ENCODE assay signal across 24 mouse cellular contexts in genomic region chr17:29016705-29017104, GRCm38 (mm10). TPM values are rescaled to one million over a fixed set of nuclear protein-coding genes. Genes with fewer than 3 reads are reported as not detected.
DNase-seq lines count a peak whose midpoint lies in the region; ATAC-seq and TF ChIP-seq lines count a peak whose summit lies in the region.
"Had no signal": no experiment of that assay in that cellular context is flagged by ENCODE, and none has a peak within 500 bp of the region (broad histone marks: within the 10 kb centered on the region; RNA-seq: fewer than 3 reads in every experiment).

No protein-coding gene starts in this region.

- WGBS in intestine, postnatal 0 days, result 54% methylated on average over 4 of the region's 4 CpGs
- 68% methylated on average over 4 of the region's 4 CpGs for WGBS in intestine, embryonic 15.5 days
- 50% methylated on average over 4 of the region's 4 CpGs for WGBS in stomach, postnatal 0 days

- peak; percentile 84 for TF ChIP-seq EP300 in stomach, postnatal 0 days (optimal IDR thresholded peaks at IDR 0.05)

- H3K4me2 ChIP-seq in intestine, postnatal 0 days (replicated peaks; ENCODE audit: low read depth), result no peak overlapping the region
- H3K4me2 ChIP-seq in intestine, embryonic 15.5 days (replicated peaks), result no peak overlapping the region
- H3K4me2 ChIP-seq in stomach, postnatal 0 days (replicated peaks; ENCODE audit: low read depth), result no peak overlapping the region
- H3K4me2 ChIP-seq: heart, embryonic 15.5 days; liver, embryonic 15.5 days; midbrain, embryonic 12.5 days; neural tube, embryonic 13.5 days had no signal

- peak; percentile 68 for DNase-seq in lung, postnatal 36 days
- DNase-seq in lung, postnatal 14 days, result no peak
- DNase-seq in stomach, postnatal 0 days (ENCODE audit: low spot score), result peak; percentile 68
- no peak for DNase-seq in cerebellum, adult 9-11 months
- DNase-seq in thymus, postnatal 4 days, result no peak
- DNase-seq: adrenal gland, postnatal 25 days; cerebellum, adult 2 months; cerebellum, postnatal 25 days; kidney, postnatal 14 days; layer of hippocampus, adult 9-11 months; right cerebral cortex, postnatal 4 days; thymus, adult 2 months had no signal

- TF ChIP-seq CTCF in intestine, postnatal 0 days (IDR thresholded peaks at IDR 0.05; ENCODE audit: low read depth), result no peak
- TF ChIP-seq CTCF in stomach, postnatal 0 days (IDR thresholded peaks at IDR 0.05; ENCODE audit: low read depth), result no peak

- no peak overlapping the region for H3K4me3 ChIP-seq in intestine, postnatal 0 days (ENCODE audit: low read depth, low read length)
- H3K4me3 ChIP-seq in intestine, embryonic 15.5 days (replicated peaks), result no peak overlapping the region
- no peak overlapping the region for H3K4me3 ChIP-seq in stomach, postnatal 0 days (ENCODE audit: low read depth, low read length)
- H3K4me3 ChIP-seq: erythroblast, embryonic 14.5 days; heart, embryonic 15.5 days; liver, embryonic 15.5 days; megakaryocyte, embryonic 14.5 days; midbrain, embryonic 12.5 days; neural tube, embryonic 13.5 days had no signal

- no peaks in the 10 kb centered on the region for H3K9me3 ChIP-seq in intestine, postnatal 0 days (ENCODE audit: control insufficient read depth)
- no peaks in the 10 kb centered on the region for H3K9me3 ChIP-seq in intestine, embryonic 15.5 days
- no peaks in the 10 kb centered on the region for H3K9me3 ChIP-seq in stomach, postnatal 0 days (ENCODE audit: control insufficient read depth, low read length)
- H3K9me3 ChIP-seq: heart, embryonic 15.5 days; liver, embryonic 15.5 days; megakaryocyte, embryonic 14.5 days; midbrain, embryonic 12.5 days; neural tube, embryonic 13.5 days had no signal

- H3K9ac ChIP-seq in intestine, postnatal 0 days (ENCODE audit: low read depth, low read length), result no peak overlapping the region
- H3K9ac ChIP-seq in intestine, embryonic 15.5 days, result no peak overlapping the region
- H3K9ac ChIP-seq in stomach, postnatal 0 days (ENCODE audit: low read length), result no peak overlapping the region
- H3K9ac ChIP-seq: heart, embryonic 15.5 days; liver, embryonic 15.5 days; midbrain, embryonic 12.5 days; neural tube, embryonic 13.5 days had no signal

- H3K27me3 ChIP-seq in intestine, postnatal 0 days (replicated peaks; ENCODE audit: control insufficient read depth, insufficient read depth, low read length), result no peaks in the 10 kb centered on the region
- H3K27me3 ChIP-seq in intestine, embryonic 15.5 days (replicated peaks), result no peaks in the 10 kb centered on the region
- H3K27me3 ChIP-seq in stomach, postnatal 0 days (ENCODE audit: control insufficient read depth, insufficient read depth, low read length), result no peaks in the 10 kb centered on the region
- H3K27me3 ChIP-seq: heart, embryonic 15.5 days; liver, embryonic 15.5 days; megakaryocyte, embryonic 14.5 days; midbrain, embryonic 12.5 days; neural tube, embryonic 13.5 days had no signal

- no peaks in the 10 kb centered on the region for H3K4me1 ChIP-seq in intestine, postnatal 0 days (replicated peaks; ENCODE audit: control insufficient read depth, insufficient read depth, low read length)
- H3K4me1 ChIP-seq in intestine, embryonic 15.5 days (replicated peaks), result 0 out of 2 replicates have a peak, but pooled peaks cover 2% of the 10 kb centered on the region
- H3K4me1 ChIP-seq in stomach, postnatal 0 days (replicated peaks; ENCODE audit: control insufficient read depth, insufficient read depth), result no peaks in the 10 kb centered on the region
- H3K4me1 ChIP-seq: midbrain, embryonic 12.5 days had no signal

- no peaks in the 10 kb centered on the region for H3K36me3 ChIP-seq in intestine, postnatal 0 days (ENCODE audit: control insufficient read depth, insufficient read depth)
- no peaks in the 10 kb centered on the region for H3K36me3 ChIP-seq in intestine, embryonic 15.5 days
- H3K36me3 ChIP-seq in stomach, postnatal 0 days (ENCODE audit: control insufficient read depth, insufficient read depth, low read length), result no peaks in the 10 kb centered on the region
- H3K36me3 ChIP-seq: heart, embryonic 15.5 days; liver, embryonic 15.5 days; midbrain, embryonic 12.5 days; neural tube, embryonic 13.5 days had no signal

- H3K27ac ChIP-seq in intestine, postnatal 0 days (ENCODE audit: low read depth, low read length), result no peak overlapping the region
- H3K27ac ChIP-seq in intestine, embryonic 15.5 days, result no peak overlapping the region
- peak overlapping the region; percentile 86 for H3K27ac ChIP-seq in stomach, postnatal 0 days (replicated peaks)
- H3K27ac ChIP-seq: heart, embryonic 15.5 days; liver, embryonic 15.5 days; midbrain, embryonic 12.5 days; neural tube, embryonic 13.5 days had no signal

- ATAC-seq in intestine, postnatal 0 days, result peak; percentile 32; the same call in 1 of the 2 replicates
- no peak for ATAC-seq in intestine, embryonic 15.5 days
- peak; percentile 59; the same call in 1 of the 2 replicates for ATAC-seq in monocyte, adult 5-6 weeks (replicated peaks; ENCODE audit: insufficient number of reproducible peaks, low FRiP score, low TSS enrichment, poor library complexity, severe bottlenecking)
- peak; percentile 64 for ATAC-seq in stomach, postnatal 0 days (ENCODE audit: low FRiP score, low TSS enrichment)
- ATAC-seq: forebrain, embryonic 16.5 days; hindbrain, embryonic 16.5 days; intestine, embryonic 16.5 days had no signal

RNA-seq across cellular contexts. Expression of gene Stk38, which starts 8.9 kb away (rescaled TPM):
- polyA plus RNA-seq in intestine, postnatal 0 days (2015; fragmentation: Nextera tagmentation; extraction: Ambion mirVana), result 51.5 and 59.5 TPM in 2 replicates
- 90.0 and 90.7 TPM in 2 replicates for polyA plus RNA-seq in intestine, embryonic 15.5 days (2015; fragmentation: Nextera tagmentation; extraction: Ambion mirVana)
- total RNA-seq in monocyte, adult 5-6 weeks (2017), result 369 to 443 TPM (median 402 TPM) in 3 replicates
- 64.8 and 68.7 TPM in 2 replicates for polyA plus RNA-seq in stomach, postnatal 0 days (2015; fragmentation: Nextera tagmentation; extraction: Ambion mirVana)

RNA-seq across cellular contexts. Expression of gene Srsf3, which starts 15.7 kb away (rescaled TPM):
- polyA plus RNA-seq in intestine, postnatal 0 days (2015; fragmentation: Nextera tagmentation; extraction: Ambion mirVana), result 257 TPM in 2 replicates
- polyA plus RNA-seq in intestine, embryonic 15.5 days (2015; fragmentation: Nextera tagmentation; extraction: Ambion mirVana), result 485 and 544 TPM in 2 replicates
- 679 to 753 TPM (median 702 TPM) in 3 replicates for total RNA-seq in monocyte, adult 5-6 weeks (2017)
- polyA plus RNA-seq in stomach, postnatal 0 days (2015; fragmentation: Nextera tagmentation; extraction: Ambion mirVana), result 279 and 305 TPM in 2 replicates

Comparison
In these comparisons a context has a peak if more than half of its experiments do, and no peak if none do; other contexts are left out.
1. DNase-seq: peak in lung, postnatal 36 days (single experiment) and stomach, postnatal 0 days (single experiment); none in lung, postnatal 14 days (single experiment), cerebellum, adult 9-11 months (single experiment) and thymus, postnatal 4 days (single experiment).